6 mouse cellular contexts compared by ENCODE assay signal in genomic region chr12:21046716-21047115, GRCm38 (mm10). TPM values are rescaled to one million over a fixed set of nuclear protein-coding genes. Genes with fewer than 3 reads are reported as not detected.
DNase-seq lines count a peak whose midpoint lies in the region.
"Had no signal": no experiment of that assay in that cellular context is flagged by ENCODE, and none has a peak within 500 bp of the region (broad histone marks: within the 10 kb centered on the region; RNA-seq: fewer than 3 reads in every experiment).

No protein-coding gene starts in this region.

- peak; percentile 63 for DNase-seq in brain, adult 2 months (ENCODE audit: low read depth, low spot score)
- peak; percentile 17 to 52 for DNase-seq in frontal cortex, postnatal 36 days (ENCODE audit: low spot score in 2 of 2)
- DNase-seq in left cerebral cortex, adult 18-20 months (ENCODE audit: low spot score in 2 of 2) = peak; percentile 28 to 30
- DNase-seq in right cerebral cortex, adult 18-20 months = peak; percentile 35
- DNase-seq in right cerebral cortex, postnatal 36 days (ENCODE audit: low spot score in 2 of 2) = peak; percentile 11 to 29

RNA-seq across cellular contexts. Expression of gene Asap2, which starts 56.5 kb away (rescaled TPM):
- total RNA-seq in left cerebral cortex, adult 18-20 months (2021) = 10 to 100 TPM; 34.4 to 36.9 TPM
- total RNA-seq: G1E had no signal

Comparison
In these comparisons a context has a peak if more than half of its experiments do, and no peak if none do; other contexts are left out.
1. Peak in every context shown above with its lines: DNase-seq.